Mouse (Mus musculus) left cerebral cortex, adult 18-20 months (tissue): ENCODE results near the gene Ccdc13. TPM values are rescaled to one million over a fixed set of nuclear protein-coding genes. Genes with fewer than 3 reads are reported as not detected.

Experiments used
- DNase-seq, 2 experiments: peaks; one replicate each; pipeline ENCODE4 v3.0.0; 2021 to 2022; ENCODE audit warnings: low spot score in 2 of 2, mixed read lengths in 1 of 2
- total RNA-seq, 2 experiments: library from RNA; stranded (reverse); gene quantifications; 2 replicates each; pipeline ENCODE4 v1.2.3; 2021

The Ccdc13 gene
- total RNA-seq, 2 experiments from 2014 or later = 5.1 to 6.1 TPM

- DNase-seq = no peak
Measured at GRCm38 (mm10) chr9:121808511-121808910, 30.8 kb downstream of the Ccdc13 start.

GRCm38 (mm10) chr9:121807947-121808346 lies 31.3 kb downstream of the Ccdc13 start:
- no peak for DNase-seq

DNA sequence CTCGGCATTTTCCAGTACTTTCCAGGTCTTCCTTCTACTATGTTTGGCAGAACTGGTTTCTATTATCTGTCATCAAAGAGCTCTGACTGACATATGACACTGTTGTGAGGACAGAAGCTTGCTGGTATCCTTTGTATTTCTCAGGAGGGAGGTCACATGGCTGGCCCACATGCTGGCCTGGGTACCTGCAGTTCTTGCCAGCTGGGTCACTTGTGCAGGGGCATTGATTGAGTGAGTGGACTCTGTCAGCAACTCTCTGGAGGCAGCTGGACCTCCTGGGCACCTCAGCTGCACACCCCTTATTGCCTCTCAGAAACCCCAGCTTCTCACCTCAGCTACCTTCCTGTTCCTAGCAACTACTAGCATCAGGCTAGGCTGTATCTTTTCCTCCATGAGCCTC lies 31.7 kb downstream of the Ccdc13 start:
- DNase-seq = no peak

DNA sequence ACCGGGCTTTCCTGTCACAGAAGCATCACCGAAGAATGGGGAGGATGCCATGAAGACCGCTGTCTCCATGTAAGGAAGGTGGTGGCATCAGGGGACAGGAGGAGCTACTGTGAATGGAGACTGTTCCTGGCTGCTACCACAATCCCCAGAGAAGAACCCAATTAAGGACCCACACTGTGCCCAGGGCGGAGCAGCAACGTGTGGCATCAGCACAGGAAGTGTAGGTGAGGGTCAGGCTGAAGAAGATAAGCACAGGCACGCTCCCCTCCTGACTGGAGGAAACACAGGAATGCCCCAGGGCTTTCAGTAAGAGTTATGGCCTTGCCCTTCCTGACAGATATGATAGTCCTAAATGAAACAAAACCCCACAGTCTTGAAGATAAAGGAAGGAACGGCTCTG lies 36.5 kb downstream of the Ccdc13 start:
- DNase-seq = no peak

DNA sequence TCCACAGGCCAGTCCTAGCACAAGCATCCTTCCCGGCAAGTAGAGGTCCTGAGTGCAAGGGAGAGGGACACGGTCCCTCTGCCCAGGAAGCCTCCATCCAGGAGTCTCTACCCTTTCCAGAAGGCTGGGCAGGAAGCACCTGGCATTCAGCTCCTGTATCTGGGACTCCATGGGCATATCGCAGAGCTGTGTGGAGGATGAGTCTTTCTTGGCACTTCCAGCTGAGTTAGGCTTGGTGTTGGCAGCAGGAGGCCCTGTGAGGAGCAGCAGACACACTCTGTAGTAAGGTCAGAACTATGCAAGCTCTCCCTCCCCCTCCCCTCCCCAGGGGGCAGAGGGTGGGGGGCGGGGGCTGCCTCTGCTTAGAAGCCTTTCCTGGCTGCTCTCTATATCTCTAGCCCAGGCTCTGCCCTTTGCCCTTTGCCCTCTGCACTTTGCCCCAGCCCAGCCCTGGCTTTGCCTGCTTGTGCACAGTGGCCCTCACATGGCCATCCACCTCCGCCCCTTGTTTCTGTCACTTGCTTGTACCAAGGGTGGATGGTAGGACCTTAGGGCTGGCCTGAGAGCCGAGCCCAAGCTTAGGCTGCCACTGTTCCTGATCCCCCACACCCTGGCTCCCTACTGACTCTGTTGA lies 40.3 kb downstream of the Ccdc13 start:
- no peak for DNase-seq

DNA sequence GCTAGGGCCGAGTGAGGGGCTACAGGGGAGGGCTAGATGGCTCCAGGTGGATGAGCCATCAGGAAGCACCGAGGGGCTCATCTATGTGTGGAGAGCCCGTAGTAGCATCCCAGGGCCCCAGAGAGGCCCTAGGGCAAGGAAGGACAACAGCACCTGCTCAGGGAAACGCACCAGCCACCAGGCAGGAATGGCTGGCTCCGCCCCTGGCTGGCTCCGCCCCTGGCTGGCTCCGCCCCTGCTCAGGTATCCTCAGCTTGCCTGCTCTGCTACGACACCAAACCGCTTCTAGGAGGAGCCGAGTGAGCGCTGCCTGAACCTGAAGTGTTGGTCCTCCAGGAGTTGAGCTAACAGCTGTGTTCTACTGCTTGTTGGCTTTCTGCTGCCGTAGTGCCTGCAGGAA lies 41.5 kb downstream of the Ccdc13 start:
- DNase-seq = no peak

DNA sequence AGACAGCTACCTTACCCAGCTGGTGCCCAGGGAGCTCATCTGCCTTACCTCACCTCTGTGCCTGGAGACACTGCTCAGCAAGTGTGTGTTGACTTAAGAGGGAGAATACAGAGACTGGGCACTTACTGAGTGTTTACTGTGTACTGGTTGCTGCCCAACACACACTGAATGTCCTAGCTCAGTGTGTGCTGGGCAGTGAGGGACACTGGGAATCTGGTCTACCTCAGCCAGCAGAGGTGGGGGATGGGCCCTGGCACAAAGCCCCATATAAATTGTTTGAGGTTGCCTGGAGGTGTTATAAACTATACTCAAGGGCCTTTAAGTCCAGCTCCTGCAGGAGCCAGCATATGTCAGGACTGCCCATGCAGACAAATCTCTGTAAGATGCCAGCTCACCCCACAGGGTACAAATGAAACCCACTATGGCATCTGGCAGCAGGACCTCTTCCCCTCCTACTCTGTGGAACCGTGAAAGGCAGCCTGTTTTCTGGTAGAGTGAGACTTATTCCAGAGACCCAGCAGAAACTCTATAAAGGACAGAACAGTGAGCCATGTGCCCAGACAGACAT lies 44.2 kb downstream of the Ccdc13 start:
- no peak for DNase-seq

GRCm38 (mm10) chr9:121791757-121792521 lies 47.3 kb downstream of the Ccdc13 start, which contains the start of gene Hhatl:
Gene Hhatl, minus strand, starts transcription at chr9:121792507.
- peak; percentile 36 to 45 for DNase-seq

GRCm38 (mm10) chr9:121791206-121791605 lies 48.1 kb downstream of the Ccdc13 start:
- peak in 1 of 2 experiments; percentile 61 for DNase-seq

DNA sequence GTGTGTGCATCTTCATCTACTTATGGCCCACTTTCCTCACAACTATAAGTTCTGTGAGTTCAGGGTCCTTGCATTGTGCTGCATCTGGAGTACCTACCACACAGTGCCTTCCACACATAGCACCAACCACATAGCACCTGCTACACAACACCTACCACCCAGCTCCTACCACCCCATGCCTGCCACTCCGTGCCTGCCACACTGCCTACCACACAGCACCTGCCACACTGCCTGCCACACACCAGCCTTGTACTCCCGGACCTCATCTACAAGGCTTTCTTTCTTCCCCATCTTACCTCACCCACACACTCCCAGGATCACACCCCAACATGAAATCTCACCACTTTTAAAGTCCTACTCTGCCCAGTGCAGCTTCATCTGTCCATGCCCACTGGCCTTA lies 52.9 kb downstream of the Ccdc13 start:
- DNase-seq = no peak

GRCm38 (mm10) chr9:121785261-121785660 lies 54.0 kb downstream of the Ccdc13 start:
- DNase-seq = no peak

DNA sequence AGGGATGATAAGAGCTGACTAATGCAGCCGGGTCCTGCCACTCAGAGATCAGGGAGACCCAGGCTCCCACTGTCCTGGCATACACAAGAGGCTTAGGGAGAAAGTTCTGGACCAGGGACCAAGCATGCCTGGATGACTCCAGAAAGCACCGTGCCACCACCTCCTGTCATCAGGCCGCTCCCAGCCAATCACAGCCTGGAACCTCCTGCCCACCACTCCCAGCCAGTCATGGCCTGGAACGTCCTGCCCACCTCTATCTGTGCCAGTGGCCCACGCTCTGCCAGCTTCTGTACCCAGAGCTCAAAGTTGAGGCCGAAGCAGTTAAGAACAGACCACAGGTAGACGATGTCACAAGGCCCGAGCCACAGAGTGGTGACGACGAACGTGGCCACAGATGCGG lies 54.5 kb downstream of the Ccdc13 start:
- no peak for DNase-seq

GRCm38 (mm10) chr9:121778066-121778624 lies 61.1 kb downstream of the Ccdc13 start:
- peak; percentile 77 to 88 for DNase-seq

DNA sequence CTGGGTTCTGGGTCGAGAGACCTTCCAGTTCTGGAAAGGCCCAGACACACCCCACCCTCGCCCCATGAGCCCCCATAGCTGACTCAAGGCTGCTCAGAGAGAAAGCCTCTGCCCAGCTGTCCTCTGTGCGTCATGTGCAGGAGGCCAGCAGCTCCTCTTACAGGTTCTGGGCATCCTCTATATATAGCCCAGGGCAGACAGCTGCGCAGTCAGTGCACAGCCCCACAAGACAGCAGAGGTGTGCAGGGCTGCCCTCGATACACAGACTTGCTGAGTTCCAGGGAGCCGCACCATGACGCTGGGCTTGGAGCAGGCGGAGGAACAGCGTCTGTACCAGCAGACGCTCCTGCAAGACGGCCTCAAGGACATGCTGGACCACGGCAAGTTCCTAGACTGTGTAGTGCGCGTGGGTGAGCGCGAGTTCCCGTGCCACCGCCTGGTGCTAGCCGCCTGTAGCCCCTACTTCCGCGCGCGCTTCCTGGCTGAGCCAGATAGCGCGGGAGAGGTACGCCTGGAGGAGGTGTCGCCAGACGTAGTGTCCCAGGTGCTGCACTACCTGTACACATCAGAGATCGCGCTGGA lies 61.7 kb downstream of the Ccdc13 start, which contains the start of gene Klhl40:
Klhl40 (plus strand) TSS at position 124 of the 582 bp plus-strand sequence.
- DNase-seq = peak; percentile 67 to 80

GRCm38 (mm10) chr9:121776511-121776910 lies 62.8 kb downstream of the Ccdc13 start:
- DNase-seq = peak; percentile 66 to 78

DNA sequence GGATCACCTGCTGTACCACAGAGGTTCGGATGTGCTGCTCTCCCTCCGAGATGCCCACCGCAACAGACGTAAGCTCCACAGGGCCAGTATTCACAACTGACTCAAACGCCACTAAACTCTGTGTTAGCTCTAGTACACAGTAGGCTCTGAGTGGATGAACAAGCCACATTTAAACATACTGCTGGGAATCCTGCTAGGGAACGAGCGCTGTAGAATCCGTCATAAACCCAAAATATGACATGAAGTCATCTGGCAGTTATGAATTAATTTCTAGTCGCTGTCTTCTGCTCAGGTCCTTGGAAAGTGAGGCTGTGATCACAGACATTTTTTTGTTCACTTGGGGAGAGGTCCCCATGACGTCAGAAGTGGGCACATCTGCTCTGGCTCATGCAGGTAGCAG lies 63.3 kb downstream of the Ccdc13 start:
- no peak for DNase-seq

GRCm38 (mm10) chr9:121772412-121772811 lies 66.8 kb downstream of the Ccdc13 start:
- DNase-seq = no peak

DNA sequence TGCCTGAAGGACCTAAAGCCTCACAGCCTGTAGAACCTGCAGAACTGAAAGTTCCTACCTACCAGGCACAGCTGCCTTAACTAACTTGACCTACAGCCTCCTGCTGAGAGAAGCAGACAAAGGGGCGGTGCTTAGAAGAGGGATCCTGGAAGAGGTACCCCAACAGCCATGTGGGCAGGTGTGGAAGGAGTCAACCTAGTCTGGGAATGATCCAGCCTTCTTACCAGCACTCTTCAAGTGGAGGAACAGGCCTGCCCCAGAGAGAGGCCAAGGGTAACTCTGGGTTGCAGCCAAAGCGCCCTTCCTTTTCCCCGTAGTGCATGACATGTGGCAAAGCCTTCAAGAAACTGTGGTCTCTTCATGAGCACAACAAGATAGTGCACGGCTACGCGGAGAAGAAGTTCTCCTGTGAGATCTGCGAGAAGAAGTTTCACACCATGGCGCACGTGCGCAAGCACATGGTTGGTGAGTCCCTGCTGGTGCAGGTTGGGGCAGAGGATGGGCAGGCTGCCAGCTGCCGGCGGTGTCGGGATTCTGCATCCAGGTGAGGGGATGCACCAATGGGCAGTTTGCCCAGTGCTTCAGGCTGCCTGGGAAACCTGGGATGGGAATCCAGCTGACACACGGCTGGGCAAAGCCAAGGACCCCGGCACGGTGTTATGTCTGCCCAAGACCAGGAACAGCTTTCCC lies 74.0 kb downstream of the Ccdc13 start:
- DNase-seq = no peak

DNA sequence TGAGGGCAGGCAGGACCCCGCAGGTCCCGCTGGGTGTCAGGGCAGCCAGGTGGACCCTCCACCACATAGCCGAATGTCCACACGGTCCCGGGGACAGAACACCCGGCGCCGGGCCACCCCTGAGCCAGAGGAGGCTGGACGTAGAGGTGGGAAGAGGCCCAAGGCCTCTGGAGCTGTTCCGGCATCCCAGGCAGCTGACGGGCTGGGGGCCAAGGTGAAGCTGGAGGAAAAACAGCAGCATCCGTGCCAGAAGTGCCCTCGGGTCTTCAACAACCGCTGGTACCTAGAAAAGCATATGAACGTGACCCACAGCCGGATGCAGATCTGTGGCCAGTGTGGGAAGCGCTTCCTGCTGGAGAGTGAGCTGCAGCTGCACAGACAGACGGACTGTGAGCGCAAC lies 75.5 kb downstream of the Ccdc13 start:
- DNase-seq = no peak

DNA sequence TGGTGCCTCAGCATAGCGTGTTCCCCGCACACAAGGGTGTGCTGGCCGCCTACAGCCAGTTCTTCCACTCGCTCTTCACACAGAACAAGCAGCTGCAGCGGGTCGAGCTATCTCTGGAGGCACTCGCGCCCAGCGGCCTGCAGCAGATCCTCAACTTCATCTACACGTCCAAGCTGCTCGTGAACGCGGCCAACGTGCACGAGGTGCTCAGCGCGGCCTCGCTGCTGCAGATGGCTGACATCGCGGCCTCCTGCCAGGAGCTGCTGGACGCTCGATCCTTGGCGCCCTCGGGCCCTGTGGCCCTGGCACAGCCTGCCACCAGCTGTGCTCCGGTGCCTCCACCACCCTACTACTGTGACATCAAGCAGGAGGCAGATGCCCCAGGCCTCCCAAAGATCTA lies 76.5 kb downstream of the Ccdc13 start:
- no peak for DNase-seq

GRCm38 (mm10) chr9:121762248-121762647 lies 77.0 kb downstream of the Ccdc13 start:
- DNase-seq = no peak
